Comparison of ENCODE assay signal across 19 mouse cellular contexts in the genomic region with DNA sequence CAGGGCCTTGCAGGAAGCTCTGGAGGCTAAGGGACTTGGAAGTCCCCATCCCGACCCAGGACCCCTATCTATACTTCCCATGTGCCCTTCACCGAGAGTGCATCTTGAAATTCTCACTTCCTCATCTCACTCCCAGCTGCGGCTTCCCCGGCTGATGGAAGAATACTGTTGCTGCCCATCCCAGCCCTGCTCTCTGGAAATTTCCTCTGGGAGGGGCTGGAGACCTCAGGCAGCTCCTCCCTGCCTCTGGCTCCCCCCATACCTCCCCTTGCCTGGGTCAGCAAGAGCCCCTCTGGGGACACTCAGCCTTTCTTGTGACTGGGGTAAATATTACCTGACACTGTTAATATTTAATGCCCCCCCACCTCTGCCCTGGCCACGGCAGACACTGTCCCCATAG. TPM values are rescaled to one million over a fixed set of nuclear protein-coding genes. Genes with fewer than 3 reads are reported as not detected.
DNase-seq lines count a peak whose midpoint lies in the region; ATAC-seq and TF ChIP-seq lines count a peak whose summit lies in the region.
"Had no signal": no experiment of that assay in that cellular context is flagged by ENCODE, and none has a peak within 500 bp of the region (broad histone marks: within the 10 kb centered on the region; RNA-seq: fewer than 3 reads in every experiment).

No protein-coding gene starts in this region.

- no peak for TF ChIP-seq CTCF in E14TG2a.4 (conservative IDR thresholded peaks at IDR 0.05; ENCODE audit: low read length)

- ATAC-seq in heart, embryonic 11.5 days (replicated peaks; ENCODE audit: insufficient number of reproducible peaks, low FRiP score, low TSS enrichment) = no peak
- ATAC-seq: activated CD4-positive, CD25-positive, alpha-beta regulatory T cell, adult 4 months; intestine, embryonic 15.5 days; Patski had no signal

- 47% methylated on average over 5 of the region's 5 CpGs for WGBS in heart, embryonic 11.5 days (ENCODE audit: insufficient replicate concordance)

- no peak overlapping the region for H3K27ac ChIP-seq in heart, embryonic 11.5 days (ENCODE audit: low read depth, low read length)
- H3K27ac ChIP-seq: embryonic facial prominence, embryonic 15.5 days; forebrain, embryonic 10.5 days; heart, embryonic 15.5 days; intestine, embryonic 15.5 days had no signal

- no peak overlapping the region for H3K4me3 ChIP-seq in heart, embryonic 11.5 days (ENCODE audit: low read depth, low read length)
- peak overlapping the region; percentile 17 for H3K4me3 ChIP-seq in E14TG2a.4 (replicated peaks; ENCODE audit: low read length)
- H3K4me3 ChIP-seq: embryonic facial prominence, embryonic 15.5 days; forebrain, embryonic 10.5 days; heart, embryonic 15.5 days; intestine, embryonic 15.5 days had no signal

- no peak overlapping the region for H3K9ac ChIP-seq in heart, embryonic 11.5 days (ENCODE audit: low read depth, low read length)
- H3K9ac ChIP-seq: embryonic facial prominence, embryonic 15.5 days; heart, embryonic 15.5 days; intestine, embryonic 15.5 days had no signal

- peaks cover 26% of the 10 kb centered on the region for H3K27me3 ChIP-seq in heart, embryonic 11.5 days (ENCODE audit: control insufficient read depth, insufficient read depth, low read length)
- H3K27me3 ChIP-seq in E14TG2a.4 (ENCODE audit: insufficient read depth, low read length) = peaks cover 14% of the 10 kb centered on the region; the same call in 1 of the 2 replicates
- H3K27me3 ChIP-seq: embryonic facial prominence, embryonic 15.5 days; intestine, embryonic 15.5 days had no signal

- H3K4me2 ChIP-seq in heart, embryonic 11.5 days = no peak overlapping the region
- H3K4me2 ChIP-seq: embryonic facial prominence, embryonic 15.5 days; heart, embryonic 15.5 days; intestine, embryonic 15.5 days; midbrain, embryonic 11.5 days had no signal

- peak; percentile 97 for DNase-seq in heart, adult 11 months
- peak; percentile 90 for DNase-seq in kidney, adult 9 months
- DNase-seq in kidney, postnatal 4 days = peak; percentile 51 to 69
- DNase-seq in frontal cortex, postnatal 25 days (ENCODE audit: low spot score in 2 of 2) = no peak
- no peak for DNase-seq in right cerebral cortex, postnatal 14 days
- DNase-seq in lung, postnatal 14 days = no peak
- DNase-seq: cerebellum, postnatal 10 days; embryo, embryonic 11 days; right cerebral cortex, postnatal 25 days had no signal

- no peaks in the 10 kb centered on the region for H3K4me1 ChIP-seq in heart, embryonic 11.5 days (ENCODE audit: control insufficient read depth, insufficient read depth, low read length)
- peaks cover 73% of the 10 kb centered on the region for H3K4me1 ChIP-seq in E14TG2a.4 (replicated peaks; ENCODE audit: low read depth, low read length)
- H3K4me1 ChIP-seq: heart, embryonic 15.5 days had no signal

- no peaks in the 10 kb centered on the region for H3K36me3 ChIP-seq in heart, embryonic 11.5 days (ENCODE audit: control insufficient read depth, insufficient read depth, low read length)
- no peaks in the 10 kb centered on the region for H3K36me3 ChIP-seq in E14TG2a.4 (ENCODE audit: insufficient read depth, low read length)
- H3K36me3 ChIP-seq: embryonic facial prominence, embryonic 15.5 days; forebrain, embryonic 10.5 days; heart, embryonic 15.5 days; intestine, embryonic 15.5 days had no signal

- H3K9me3 ChIP-seq in heart, embryonic 11.5 days (replicated peaks; ENCODE audit: control insufficient read depth, low read length) = no peaks in the 10 kb centered on the region
- H3K9me3 ChIP-seq in E14TG2a.4 (ENCODE audit: low read length) = no peaks in the 10 kb centered on the region
- H3K9me3 ChIP-seq: embryonic facial prominence, embryonic 15.5 days; forebrain, embryonic 10.5 days; heart, embryonic 15.5 days; intestine, embryonic 15.5 days had no signal

RNA-seq across cellular contexts. Expression of a gene that starts 6.2 kb away (rescaled TPM):
- polyA plus RNA-seq in heart, embryonic 11.5 days (2014; fragmentation: Nextera tagmentation; extraction: Ambion mirVana) = 1.0 and 1.6 TPM in 2 replicates

RNA-seq across cellular contexts. Expression of a gene that starts 20.7 kb away (rescaled TPM):
- polyA plus RNA-seq in heart, embryonic 11.5 days (2014; fragmentation: Nextera tagmentation; extraction: Ambion mirVana) = 0.23 TPM in 1 of 2 replicates, not detected in the other
- polyA plus RNA-seq: activated CD4-positive, CD25-positive, alpha-beta regulatory T cell, adult 4 months; liver, embryonic 16.5 days had no signal

RNA-seq across cellular contexts. Expression of a gene that starts 35.7 kb away (rescaled TPM):
- 26.7 and 27.7 TPM in 2 replicates for polyA plus RNA-seq in heart, embryonic 11.5 days (2014; fragmentation: Nextera tagmentation; extraction: Ambion mirVana)

Comparison
In these comparisons a context has a peak if more than half of its experiments do, and no peak if none do; other contexts are left out.
1. DNase-seq: peak in heart, adult 11 months (single experiment), kidney, adult 9 months (single experiment) and kidney, postnatal 4 days (2 of 2); none in frontal cortex, postnatal 25 days (0 of 2), right cerebral cortex, postnatal 14 days (single experiment) and lung, postnatal 14 days (single experiment).